Mouse (Mus musculus): ENCODE measurements at regions not wholly inside any gene's neighbourhood (a gene's known extent, or its start where the extent isn't known, plus 50 kb on each side); places are given as distances from the start of the nearest gene placed in this dataset.

- no peak overlapping the region for H3K27ac ChIP-seq
- H3K4me2 ChIP-seq (replicated peaks): no peak overlapping the region
- ATAC-seq (ENCODE audit: insufficient number of reproducible peaks, insufficient read depth, low FRiP score, low TSS enrichment): no peak
- no peaks in the 10 kb centered on the region for H3K9me3 ChIP-seq
- 27% methylated on average over 12 of the region's 12 CpGs for WGBS
- no peak overlapping the region for H3K9ac ChIP-seq
- no peaks in the 10 kb centered on the region for H3K36me3 ChIP-seq
- H3K4me3 ChIP-seq: no peak overlapping the region
- H3K4me1 ChIP-seq: no peaks in the 10 kb centered on the region; the same call in 1 of the 2 replicates
- H3K27me3 ChIP-seq: no peaks in the 10 kb centered on the region
These were observed 80.5 kb upstream of the Ankrd55 start for GRCm38 (mm10) chr13:112207617-112208235.

GRCm38 (mm10) chr13:112211841-112212240 is 76.4 kb upstream of the Ankrd55 start:
- H3K9me3 ChIP-seq: no peaks in the 10 kb centered on the region
- H3K4me1 ChIP-seq: no peaks in the 10 kb centered on the region; the same call in 1 of the 2 replicates
- ATAC-seq (ENCODE audit: insufficient number of reproducible peaks, insufficient read depth, low FRiP score, low TSS enrichment): no peak
- H3K27me3 ChIP-seq: no peaks in the 10 kb centered on the region
- 68% methylated on average over 9 of the region's 9 CpGs for WGBS
- no peak overlapping the region for H3K4me3 ChIP-seq
- H3K36me3 ChIP-seq: no peaks in the 10 kb centered on the region
- H3K9ac ChIP-seq: no peak overlapping the region
- no peak overlapping the region for H3K4me2 ChIP-seq (replicated peaks)
- no peak overlapping the region for H3K27ac ChIP-seq

DNA sequence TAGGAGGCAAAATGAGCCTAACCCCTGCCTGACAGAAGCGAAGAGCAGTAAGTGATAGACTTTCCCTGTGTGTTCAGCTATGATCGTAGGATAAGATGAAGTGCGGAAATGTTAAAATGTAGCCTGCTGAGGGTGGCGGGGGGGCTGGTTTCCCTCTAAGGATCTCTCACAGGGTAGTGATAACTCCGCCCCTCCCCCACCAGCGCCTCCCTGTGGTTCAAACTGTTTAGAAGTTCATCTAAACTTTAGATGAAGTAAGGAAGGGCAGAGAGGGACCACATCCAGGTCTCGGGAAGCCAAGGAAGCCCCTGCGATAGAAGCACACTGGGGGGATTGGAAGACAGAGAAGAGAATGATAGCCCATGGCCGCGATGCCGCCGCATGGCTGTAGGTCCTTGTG is 75.9 kb upstream of the Ankrd55 start:
- Histone ChIP-seq H3K9me3 (no peaks in the 10 kb centered on the region), H3K4me3 (no peak overlapping the region), H3K4me2 (replicated peaks) (no peak overlapping the region), H3K4me1 (no peaks in the 10 kb centered on the region; the same call in 1 of the 2 replicates), H3K9ac (no peak overlapping the region), H3K27ac (no peak overlapping the region), H3K27me3 (no peaks in the 10 kb centered on the region), H3K36me3 (no peaks in the 10 kb centered on the region)
- no peak for ATAC-seq (ENCODE audit: insufficient number of reproducible peaks, insufficient read depth, low FRiP score, low TSS enrichment)
- WGBS: 81% methylated on average over 12 of the region's 12 CpGs

DNA sequence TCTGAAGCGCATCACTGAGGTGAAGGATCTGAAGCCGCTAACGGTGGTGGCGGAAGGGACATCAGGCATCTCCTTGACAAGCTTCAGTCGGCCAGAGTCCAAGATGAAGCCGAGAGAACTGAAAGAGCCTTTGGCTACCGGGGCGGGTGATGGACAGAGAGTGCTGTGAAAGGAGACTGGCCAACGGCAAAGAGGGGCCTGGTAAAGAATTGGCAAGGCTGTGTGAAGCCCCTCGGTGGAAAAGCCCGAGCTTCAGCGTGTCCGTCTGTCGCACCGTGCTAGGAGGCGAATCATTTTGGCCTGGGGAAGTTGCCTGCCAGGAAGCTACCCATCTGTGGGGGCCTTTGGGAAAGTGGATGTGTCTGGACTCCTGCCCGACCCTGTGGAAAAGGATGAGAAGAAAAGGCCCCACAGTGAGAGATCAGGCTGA is 74.6 kb upstream of the Ankrd55 start:
- H3K27me3 ChIP-seq: no peaks in the 10 kb centered on the region
- H3K4me2 ChIP-seq (replicated peaks): no peak overlapping the region
- H3K9ac ChIP-seq: no peak overlapping the region
- no peaks in the 10 kb centered on the region for H3K4me1 ChIP-seq
- H3K4me3 ChIP-seq: no peak overlapping the region
- no peak for ATAC-seq (ENCODE audit: insufficient number of reproducible peaks, insufficient read depth, low FRiP score, low TSS enrichment)
- WGBS: 77% methylated on average over 17 of the region's 17 CpGs
- no peaks in the 10 kb centered on the region for H3K9me3 ChIP-seq
- H3K27ac ChIP-seq: no peak overlapping the region
- H3K36me3 ChIP-seq: no peaks in the 10 kb centered on the region

- no peaks in the 10 kb centered on the region for H3K36me3 ChIP-seq
- no peak for ATAC-seq (ENCODE audit: insufficient number of reproducible peaks, insufficient read depth, low FRiP score, low TSS enrichment)
- 97% methylated on average over 14 of the region's 14 CpGs for WGBS
- no peaks in the 10 kb centered on the region for H3K9me3 ChIP-seq
- H3K9ac ChIP-seq: no peak overlapping the region
- no peaks in the 10 kb centered on the region for H3K4me1 ChIP-seq
- no peak overlapping the region for H3K27ac ChIP-seq
- H3K27me3 ChIP-seq: no peaks in the 10 kb centered on the region
- H3K4me2 ChIP-seq (replicated peaks): no peak overlapping the region
- H3K4me3 ChIP-seq: no peak overlapping the region
These were observed 72.2 kb upstream of the Ankrd55 start for GRCm38 (mm10) chr13:112216084-112216483.

DNA sequence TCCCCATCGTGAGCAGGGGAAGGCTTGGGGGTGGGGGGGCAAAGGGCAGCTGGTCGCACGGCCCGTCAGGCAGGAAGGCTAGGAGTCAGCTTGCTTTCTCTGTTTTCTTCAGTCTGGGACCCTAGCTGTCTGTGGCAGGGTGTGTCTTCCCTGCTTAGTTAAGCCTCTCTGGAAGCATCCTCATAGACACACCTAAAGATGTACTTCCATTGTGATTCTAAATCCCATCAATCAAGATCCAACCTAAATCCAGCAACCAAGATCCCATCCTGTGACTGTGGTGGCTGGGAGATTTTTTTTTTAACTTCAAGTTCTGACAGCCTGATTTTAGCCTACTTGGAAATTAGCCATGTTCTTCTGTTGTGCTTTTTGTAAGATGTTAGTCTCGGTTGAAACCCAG is 69.9 kb upstream of the Ankrd55 start:
- no peak overlapping the region for H3K9ac ChIP-seq
- 53% methylated on average over 5 of the region's 5 CpGs for WGBS
- no peaks in the 10 kb centered on the region for H3K9me3 ChIP-seq
- H3K4me1 ChIP-seq: no peaks in the 10 kb centered on the region
- H3K4me3 ChIP-seq: no peak overlapping the region
- no peak for ATAC-seq (ENCODE audit: insufficient number of reproducible peaks, insufficient read depth, low FRiP score, low TSS enrichment)
- H3K27me3 ChIP-seq: no peaks in the 10 kb centered on the region
- no peak overlapping the region for H3K27ac ChIP-seq
- H3K36me3 ChIP-seq: no peaks in the 10 kb centered on the region
- no peak overlapping the region for H3K4me2 ChIP-seq (replicated peaks)

DNA sequence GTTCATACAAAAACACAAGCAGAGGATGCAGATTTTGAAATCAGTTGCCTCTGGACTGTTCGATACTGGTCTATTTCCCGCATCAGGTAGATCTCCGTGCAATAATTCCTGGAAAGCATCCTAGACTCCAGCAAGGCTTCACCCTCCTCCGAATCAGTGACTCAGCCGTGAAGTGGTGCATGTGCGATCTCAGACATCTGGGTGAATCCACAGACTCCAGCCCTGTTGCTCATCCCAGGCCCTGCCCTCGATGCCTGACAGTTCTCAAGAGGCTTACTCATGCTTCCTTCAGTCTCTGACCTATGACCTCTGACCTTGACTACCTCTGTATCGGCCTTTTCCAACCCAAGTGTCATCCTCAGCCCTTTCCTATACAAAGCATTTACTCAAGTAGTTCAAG is 68.1 kb upstream of the Ankrd55 start:
- 82% methylated on average over 8 of the region's 8 CpGs for WGBS
- H3K4me3 ChIP-seq: no peak overlapping the region
- H3K9ac ChIP-seq: no peak overlapping the region
- no peak for ATAC-seq (ENCODE audit: insufficient number of reproducible peaks, insufficient read depth, low FRiP score, low TSS enrichment)
- H3K4me2 ChIP-seq (replicated peaks): no peak overlapping the region
- no peak overlapping the region for H3K27ac ChIP-seq
- no peaks in the 10 kb centered on the region for H3K36me3 ChIP-seq
- H3K9me3 ChIP-seq: no peaks in the 10 kb centered on the region
- H3K4me1 ChIP-seq: no peaks in the 10 kb centered on the region
- H3K27me3 ChIP-seq: no peaks in the 10 kb centered on the region

GRCm38 (mm10) chr13:112223616-112224015 is 64.6 kb upstream of the Ankrd55 start:
- Histone ChIP-seq H3K4me2 (replicated peaks) (no peak overlapping the region), H3K9me3 (no peaks in the 10 kb centered on the region), H3K4me1 (no peaks in the 10 kb centered on the region), H3K27me3 (no peaks in the 10 kb centered on the region), H3K9ac (no peak overlapping the region), H3K36me3 (no peaks in the 10 kb centered on the region), H3K4me3 (no peak overlapping the region), H3K27ac (no peak overlapping the region)
- no peak for ATAC-seq (ENCODE audit: insufficient number of reproducible peaks, insufficient read depth, low FRiP score, low TSS enrichment)
- 89% methylated on average over 2 of the region's 2 CpGs for WGBS

- ATAC-seq (ENCODE audit: insufficient number of reproducible peaks, insufficient read depth, low FRiP score, low TSS enrichment): no peak
- no peak overlapping the region for H3K27ac ChIP-seq
- H3K4me1 ChIP-seq: no peaks in the 10 kb centered on the region
- no peaks in the 10 kb centered on the region for H3K27me3 ChIP-seq
- no peaks in the 10 kb centered on the region for H3K9me3 ChIP-seq
- no peaks in the 10 kb centered on the region for H3K36me3 ChIP-seq
- no peak overlapping the region for H3K9ac ChIP-seq
- no peak overlapping the region for H3K4me3 ChIP-seq
- WGBS: 77% methylated on average over 13 of the region's 13 CpGs
- no peak overlapping the region for H3K4me2 ChIP-seq (replicated peaks)
These were observed 60.5 kb upstream of the Ankrd55 start for GRCm38 (mm10) chr13:112227766-112228165.

- Histone ChIP-seq H3K36me3 (no peaks in the 10 kb centered on the region), H3K27me3 (no peaks in the 10 kb centered on the region), H3K9me3 (no peaks in the 10 kb centered on the region), H3K4me1 (no peaks in the 10 kb centered on the region), H3K4me2 (replicated peaks) (no peak overlapping the region), H3K9ac (no peak overlapping the region), H3K27ac (no peak overlapping the region), H3K4me3 (no peak overlapping the region)
- WGBS: 75% methylated on average over 4 of the region's 4 CpGs
- no peak for ATAC-seq (ENCODE audit: insufficient number of reproducible peaks, insufficient read depth, low FRiP score, low TSS enrichment)
These were observed 59.4 kb upstream of the Ankrd55 start for GRCm38 (mm10) chr13:112228846-112229245.

- no peak for ATAC-seq (ENCODE audit: insufficient number of reproducible peaks, insufficient read depth, low FRiP score, low TSS enrichment)
- WGBS: 70% methylated on average over 3 of the region's 3 CpGs
These were observed 58.1 kb upstream of the Ankrd55 start for GRCm38 (mm10) chr13:112230176-112230575.

DNA sequence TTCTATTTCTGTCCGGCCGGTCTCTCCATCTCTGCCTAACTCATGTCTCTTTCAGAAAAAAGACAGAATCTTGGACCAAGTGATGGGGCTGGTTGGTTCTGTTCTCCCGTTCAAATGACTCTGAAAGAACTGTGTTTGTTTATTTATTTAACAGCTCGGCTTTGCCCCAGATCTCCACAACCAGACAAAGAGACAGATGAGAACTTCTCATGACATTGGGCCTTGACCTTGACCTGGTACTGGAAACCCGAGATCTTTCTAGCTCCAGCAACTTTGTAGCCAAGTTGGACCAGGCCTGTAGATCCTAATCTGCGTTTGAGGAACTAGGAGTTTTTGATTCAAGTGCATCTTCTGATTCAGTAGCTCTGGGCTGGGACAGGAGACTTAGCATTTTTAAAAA is 53.6 kb upstream of the Ankrd55 start:
- H3K36me3 ChIP-seq: no peaks in the 10 kb centered on the region
- no peak for ATAC-seq (ENCODE audit: insufficient number of reproducible peaks, insufficient read depth, low FRiP score, low TSS enrichment)
- no peaks in the 10 kb centered on the region for H3K27me3 ChIP-seq
- WGBS: 79% methylated on average over 6 of the region's 6 CpGs
- H3K4me1 ChIP-seq: no peaks in the 10 kb centered on the region
- H3K27ac ChIP-seq: no peak overlapping the region
- H3K9ac ChIP-seq: no peak overlapping the region
- no peak overlapping the region for H3K4me2 ChIP-seq (replicated peaks)
- H3K9me3 ChIP-seq: no peaks in the 10 kb centered on the region
- no peak overlapping the region for H3K4me3 ChIP-seq

More at GRCm38 (mm10) chr13:112230176-112230575, 58.1 kb upstream of the Ankrd55 start:
- Histone ChIP-seq H3K4me3 (no peak overlapping the region), H3K27ac (no peak overlapping the region), H3K9me3 (no peaks in the 10 kb centered on the region), H3K27me3 (no peaks in the 10 kb centered on the region), H3K36me3 (no peaks in the 10 kb centered on the region), H3K4me1 (no peaks in the 10 kb centered on the region), H3K4me2 (replicated peaks) (no peak overlapping the region), H3K9ac (no peak overlapping the region)

DNA sequence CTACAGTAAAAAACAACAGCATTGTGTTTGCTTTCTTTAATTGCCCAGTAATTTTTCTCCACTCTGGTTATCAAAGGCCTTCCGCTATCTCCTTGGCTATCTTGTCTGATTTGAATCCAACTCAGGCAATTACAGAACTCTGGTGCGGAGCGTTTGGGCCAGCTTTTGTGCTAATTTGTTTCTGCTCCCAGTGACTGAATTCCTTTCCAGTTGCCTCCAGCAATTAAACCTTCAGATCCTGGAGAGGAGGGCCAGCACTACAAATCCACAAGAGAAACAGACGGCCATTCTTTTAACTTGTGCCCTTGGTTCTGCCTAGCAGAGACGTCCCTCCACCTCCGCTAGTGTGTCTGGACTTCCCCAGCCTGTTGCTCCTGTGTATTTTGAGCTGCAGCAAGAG is 51.3 kb upstream of the Ankrd55 start:
- Histone ChIP-seq H3K9ac (no peak overlapping the region), H3K36me3 (no peaks in the 10 kb centered on the region), H3K27ac (no peak overlapping the region), H3K4me3 (no peak overlapping the region), H3K27me3 (no peaks in the 10 kb centered on the region), H3K4me1 (no peaks in the 10 kb centered on the region), H3K9me3 (no peaks in the 10 kb centered on the region), H3K4me2 (replicated peaks) (no peak overlapping the region)
- no peak for ATAC-seq (ENCODE audit: insufficient number of reproducible peaks, insufficient read depth, low FRiP score, low TSS enrichment)
- WGBS: 32% methylated on average over 6 of the region's 6 CpGs

Measured in embryonic facial prominence, embryonic 12.5 days (tissue).